Mouse (Mus musculus): ENCODE measurements around the gene Gpx8. TPM values are rescaled to one million over a fixed set of nuclear protein-coding genes. Genes with fewer than 3 reads are reported as not detected.

Gene Gpx8
- total RNA-seq, 2 experiments from 2014 or later, result 5.5 to 10.6 TPM

DNA sequence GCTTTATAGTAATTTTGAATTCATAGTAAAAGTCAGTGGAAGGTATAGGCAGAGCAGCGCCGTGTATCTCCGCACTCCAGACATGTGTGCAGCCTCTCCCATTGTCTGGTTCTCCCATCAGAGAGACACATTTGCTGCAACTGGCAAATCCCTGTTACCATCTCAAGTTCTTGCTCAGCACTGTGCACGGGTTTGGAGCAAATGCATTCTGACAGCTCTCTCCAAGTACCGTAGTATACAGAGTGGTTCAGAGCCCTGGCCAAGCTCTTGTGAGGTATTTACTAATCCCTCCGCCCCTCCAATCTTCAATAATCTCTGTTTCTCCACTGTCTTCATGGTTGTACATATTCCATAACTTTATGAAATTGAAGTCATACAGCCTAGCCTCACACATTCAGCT, 33.5 kb downstream of the Gpx8 start:
- Histone ChIP-seq H3K4me3 (peak overlapping the region; percentile 65; the same call in 1 of the 2 replicates), H3K27ac (no peak overlapping the region)
- intact Hi-C loops (cut with DNase I), result no loop called here
- no peak for TF ChIP-seq CTCF (IDR thresholded peaks at IDR 0.05)
- no peak for DNase-seq

DNA sequence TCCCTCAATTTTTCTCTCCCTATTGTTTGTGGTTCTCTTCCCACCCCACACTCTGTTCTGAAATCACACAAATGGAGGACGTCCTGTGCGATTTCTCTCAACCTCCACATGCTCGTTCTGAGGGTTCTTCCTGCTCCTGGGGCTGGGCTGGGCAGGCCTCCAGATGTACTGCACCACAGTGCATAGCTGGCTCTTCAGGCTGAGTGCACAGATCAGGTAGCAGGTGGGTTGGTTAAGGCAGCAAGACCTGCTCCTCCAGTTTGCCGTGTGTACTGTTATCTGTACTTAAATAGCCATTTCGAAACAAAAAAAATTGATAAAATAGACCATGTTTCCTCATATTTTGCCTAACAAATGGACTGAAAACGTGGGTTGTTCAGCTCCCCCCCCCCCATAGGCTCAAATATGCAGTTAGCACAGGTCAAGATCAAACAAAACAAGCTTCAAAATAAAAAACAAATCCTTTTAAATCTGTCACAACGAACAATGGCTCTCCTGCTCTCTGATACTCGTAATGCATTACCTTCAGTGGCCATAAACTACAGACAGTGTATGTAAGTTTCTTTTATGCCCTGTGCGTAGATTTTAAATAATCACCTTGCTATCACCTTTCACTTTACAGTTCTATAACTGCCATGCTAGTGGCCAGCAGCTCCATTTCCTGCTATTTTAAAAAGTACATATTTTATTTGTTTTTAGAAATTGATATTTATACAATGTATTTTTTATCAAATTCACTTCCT, 45.5 kb downstream of the Gpx8 start:
- TF ChIP-seq CTCF (IDR thresholded peaks at IDR 0.05), result no peak
- Histone ChIP-seq H3K4me3 (no peak overlapping the region), H3K27ac (no peak overlapping the region)
- intact Hi-C loops (cut with DNase I), result no loop called here
- no peak for DNase-seq

DNA sequence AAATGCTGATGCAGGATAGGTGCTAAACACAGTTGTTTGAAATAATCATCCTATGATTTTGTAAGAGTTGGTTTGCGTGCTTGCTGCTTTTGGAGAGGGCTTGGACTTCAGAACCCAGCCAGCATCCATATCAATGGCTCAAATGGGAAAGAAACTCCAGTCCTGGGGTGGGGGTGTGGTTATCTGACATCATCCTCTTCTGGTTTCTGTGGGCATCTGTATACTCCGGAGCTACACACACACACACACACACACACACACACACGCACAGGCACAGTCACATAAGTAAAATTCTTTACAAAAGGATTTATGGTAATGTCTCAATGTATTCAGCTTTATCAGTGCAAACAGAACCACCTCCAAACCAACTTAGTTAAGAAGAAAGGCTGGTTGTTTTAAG, 46.1 kb downstream of the Gpx8 start:
- no peak for TF ChIP-seq CTCF (IDR thresholded peaks at IDR 0.05)
- intact Hi-C loops (cut with DNase I), result no loop called here
- H3K27ac ChIP-seq, result no peak overlapping the region
- no peak for DNase-seq
- H3K4me3 ChIP-seq, result no peak overlapping the region

DNA sequence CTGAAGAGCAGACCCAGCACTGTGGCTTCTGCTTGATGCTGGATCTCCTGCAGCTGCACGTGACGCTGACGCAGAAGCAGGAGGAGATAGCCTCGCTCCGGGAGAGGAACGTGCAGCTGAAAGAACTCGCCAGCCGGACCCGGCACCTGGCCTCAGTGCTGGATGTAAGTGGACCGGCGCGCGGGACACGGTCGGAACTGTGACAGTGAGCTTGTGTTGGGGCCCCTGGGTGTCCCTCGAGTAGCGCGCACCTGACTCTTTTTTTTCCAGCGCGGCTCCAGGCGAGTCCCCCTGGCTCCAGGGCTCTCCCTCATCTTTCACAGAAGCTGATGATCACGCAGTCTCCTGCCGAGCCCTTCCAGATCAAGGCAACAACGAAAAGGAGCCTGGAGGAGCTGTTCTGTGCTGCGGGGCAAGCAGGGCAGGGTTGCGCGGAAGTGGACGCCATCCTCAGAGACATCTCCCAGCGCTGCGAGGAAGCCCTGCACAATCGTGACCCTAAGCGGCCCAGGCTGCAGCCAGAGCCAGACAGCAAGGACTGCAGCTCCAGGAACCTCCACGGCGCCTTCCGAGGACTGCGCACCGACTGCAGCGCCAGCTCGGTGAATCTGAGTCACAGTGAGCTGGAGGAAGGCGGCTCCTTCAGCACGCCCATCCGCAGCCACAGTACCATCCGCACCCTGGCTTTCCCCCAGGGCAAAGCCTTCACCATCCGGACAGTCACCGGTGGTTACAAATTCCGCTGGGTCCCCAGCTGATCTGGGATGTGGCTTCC, 47.6 kb downstream of the Gpx8 start:
- intact Hi-C loops (cut with DNase I), result no loop called here

DNA sequence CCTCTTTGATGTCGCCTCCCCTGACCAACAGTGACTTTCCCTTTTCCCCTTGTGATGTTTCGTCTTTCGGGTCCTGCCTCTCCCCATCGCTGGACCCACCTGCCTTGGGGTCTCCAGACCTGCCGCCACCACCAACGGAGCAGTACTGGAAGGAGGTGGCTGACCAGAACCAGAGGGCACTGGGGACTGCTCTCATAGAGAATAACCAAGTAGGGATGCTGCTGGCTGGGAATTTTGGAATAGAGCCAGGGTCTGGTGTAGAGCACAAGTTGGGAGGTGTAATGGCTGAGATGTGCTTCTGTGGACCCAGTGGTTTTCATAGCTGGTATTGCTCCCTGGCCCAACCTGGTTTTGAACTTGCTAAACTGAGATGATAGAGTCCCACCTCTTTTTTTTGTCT, 48.8 kb downstream of the Gpx8 start:
- intact Hi-C loops (cut with DNase I), result no loop called here
- TF ChIP-seq CTCF (IDR thresholded peaks at IDR 0.05), result no peak

More for the DNA sequence above, 47.6 kb downstream of the Gpx8 start:
- TF ChIP-seq CTCF (IDR thresholded peaks at IDR 0.05), result no peak
- DNase-seq, result peak; percentile 35
- peak overlapping the region; percentile 59 for H3K4me3 ChIP-seq
- no peak overlapping the region for H3K27ac ChIP-seq

GRCm38 (mm10) chr13:112996407-112996806, 49.8 kb downstream of the Gpx8 start:
- Histone ChIP-seq H3K27ac (no peak overlapping the region), H3K4me3 (no peak overlapping the region)
- intact Hi-C loops (cut with DNase I), result no loop called here
- TF ChIP-seq CTCF (IDR thresholded peaks at IDR 0.05), result no peak
- no peak for DNase-seq

More for the DNA sequence above, 48.8 kb downstream of the Gpx8 start:
- no peak for DNase-seq
- Histone ChIP-seq H3K27ac (no peak overlapping the region), H3K4me3 (no peak overlapping the region)

- peak; percentile 65 for TF ChIP-seq CTCF (IDR thresholded peaks at IDR 0.05)
- no peak overlapping the region for H3K27ac ChIP-seq
- peak overlapping the region; percentile 63 for H3K4me3 ChIP-seq
- intact Hi-C loops (cut with DNase I), result no loop called here
- DNase-seq, result peak; percentile 49
These were observed 52.0 kb downstream of the Gpx8 start for GRCm38 (mm10) chr13:112994191-112994590.

DNA sequence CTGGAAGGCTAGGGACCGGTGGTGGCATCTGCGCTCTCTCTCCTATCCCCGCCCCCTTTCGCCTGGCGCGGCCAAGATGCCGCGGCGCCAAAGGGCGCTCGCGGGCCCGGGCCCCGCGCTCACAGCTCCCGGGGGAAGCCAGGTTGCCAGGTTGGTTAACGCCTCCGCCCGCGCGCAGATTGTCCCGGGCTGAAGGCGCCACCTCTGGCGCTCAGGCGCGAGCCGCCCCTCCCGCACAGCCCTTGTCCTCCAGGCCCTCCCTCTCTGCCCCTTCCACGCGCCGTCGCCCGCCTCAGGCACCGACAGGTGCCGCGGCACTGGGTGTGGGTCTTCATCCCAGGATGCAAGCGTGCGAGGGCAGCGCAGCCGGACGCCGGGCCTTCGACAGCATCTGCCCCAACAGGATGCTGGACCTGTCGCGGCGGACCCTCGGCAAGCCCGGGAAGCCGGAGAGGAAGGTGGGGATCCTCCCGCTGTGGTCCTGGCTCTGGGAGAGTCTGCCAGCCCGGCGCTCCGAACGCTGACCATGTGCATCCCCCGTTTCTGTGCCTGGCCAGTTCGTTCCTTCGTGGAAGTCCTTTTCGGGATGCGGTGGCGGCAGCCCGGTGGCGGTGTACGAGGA, 52.6 kb downstream of the Gpx8 start, which contains the start of gene Mcidas:
Gene Mcidas, plus strand, starts transcription at position 315 of the 622 bp plus-strand sequence.
- H3K4me3 ChIP-seq, result peak within 1 kb of the TSS; percentile 63
- TF ChIP-seq CTCF (IDR thresholded peaks at IDR 0.05), result no peak
- peak; percentile 34 for DNase-seq
- no peak within 1 kb of the TSS for H3K27ac ChIP-seq
- intact Hi-C loops (cut with DNase I), result no loop called here

Small RNA genes lying within 50 kb of the gene (microRNA-seq; reads per million reads assigned to microRNA genes)
- gene Mir449a (4.3 reads per million), gene Mir449b (not detected), gene Mir449c (not detected)

Other genes with a start within 250 kb of the Gpx8 start
- 10 to 100 TPM; 35.6 to 49.4 TPM for gene Plpp1, start 245.6 kb downstream of the Gpx8 start, total RNA-seq (2021)
- 10 to 100 TPM; 29.5 to 31.1 TPM for gene Mtrex, start 119.0 kb downstream of the Gpx8 start, total RNA-seq (2021)
- 10 to 100 TPM; 13.4 to 16.0 TPM for gene Dhx29, start 119.0 kb downstream of the Gpx8 start, total RNA-seq (2021)
- not detected for gene Ccno, start 58.6 kb downstream of the Gpx8 start, total RNA-seq (2021)
- gene Mcidas, start 52.6 kb downstream of the Gpx8 start, total RNA-seq (2021), result not detected
- gene Cdc20b, start 11.3 kb downstream of the Gpx8 start, total RNA-seq (2021), result not detected
- gene Gzma, start 54.6 kb upstream of the Gpx8 start, total RNA-seq (2021), result not detected
- gene Esm1, start 163.2 kb upstream of the Gpx8 start, total RNA-seq (2021), result under 1 TPM; 0.25 to 0.38 TPM
- gene Gzmk, start 179.5 kb upstream of the Gpx8 start, total RNA-seq (2021), result not detected
- gene BC067074, start 246.7 kb upstream of the Gpx8 start, total RNA-seq (2021), result 1 to 10 TPM in 1 of 2 experiments, under 1 TPM in 1; 0.61 to 1.9 TPM